Mouse (Mus musculus) hindbrain, embryonic 13.5 days (tissue): ENCODE data around the gene Egln2. TPM values are rescaled to one million over a fixed set of nuclear protein-coding genes. Genes with fewer than 3 reads are reported as not detected.

Source experiments
- ATAC-seq: fragments of 200-750 bp; cut with Nextera tagmentation; 2 replicates; pipeline ENCODE4 v1.8.0; 2017; ENCODE audit warnings: moderate TSS enrichment; ENCODE audit not compliant: low FRiP score
- H3K27ac ChIP-seq: fragments of 300-500 bp; sonication (generic); 2 replicates; pipeline ENCODE4 v1.5.1; 2015; ENCODE audit warnings: inconsistent platforms, mild to moderate bottlenecking, moderate library complexity
- H3K27me3 ChIP-seq: fragments of 300-500 bp; sonication (generic); 2 replicates; pipeline ENCODE4 v1.6.1; 2015; ENCODE audit warnings: mild to moderate bottlenecking, inconsistent platforms
- H3K36me3 ChIP-seq: fragments of 300-500 bp; sonication (generic); 2 replicates; pipeline ENCODE4 v1.6.1; 2015; ENCODE audit warnings: mild to moderate bottlenecking, inconsistent platforms
- H3K4me1 ChIP-seq: fragments of 300-500 bp; sonication (generic); replicated peaks from 2 replicates; pipeline ENCODE4 v1.6.1; 2015; ENCODE audit warnings: inconsistent platforms
- H3K4me2 ChIP-seq: fragments of 300-500 bp; sonication (generic); 2 replicates; pipeline ENCODE4 v1.6.1; 2015; ENCODE audit warnings: inconsistent platforms, mild to moderate bottlenecking, moderate library complexity
- H3K4me3 ChIP-seq: fragments of 300-500 bp; sonication (generic); 2 replicates; pipeline ENCODE4 v1.5.1; 2015; ENCODE audit warnings: mild to moderate bottlenecking, inconsistent platforms
- H3K9ac ChIP-seq: fragments of 300-500 bp; sonication (generic); 2 replicates; pipeline ENCODE4 v1.6.1; 2015; ENCODE audit warnings: mild to moderate bottlenecking, inconsistent platforms
- H3K9me3 ChIP-seq: fragments of 300-500 bp; sonication (generic); 2 replicates; pipeline ENCODE4 v1.6.1; 2016; ENCODE audit warnings: inconsistent platforms
- WGBS: fragments of 180-500 bp; shearing (Covaris S2); methylation state at CpG from one replicate; pipeline ENCODE4 v1.1.7; 2015; 5-methylcytosine and 5-hydroxymethylcytosine counted together
- polyA plus RNA-seq: library from polyadenylated mRNA; unstranded; fragments of >200 nt; fragmentation: Nextera tagmentation; extraction: Ambion mirVana; gene quantifications from 2 replicates; pipeline ENCODE4 v1.2.1, GENCODE M21; 2015

Egln2 gene
- polyA plus RNA-seq, 1 experiment from 2014 or later: 89.9 TPM

DNA sequence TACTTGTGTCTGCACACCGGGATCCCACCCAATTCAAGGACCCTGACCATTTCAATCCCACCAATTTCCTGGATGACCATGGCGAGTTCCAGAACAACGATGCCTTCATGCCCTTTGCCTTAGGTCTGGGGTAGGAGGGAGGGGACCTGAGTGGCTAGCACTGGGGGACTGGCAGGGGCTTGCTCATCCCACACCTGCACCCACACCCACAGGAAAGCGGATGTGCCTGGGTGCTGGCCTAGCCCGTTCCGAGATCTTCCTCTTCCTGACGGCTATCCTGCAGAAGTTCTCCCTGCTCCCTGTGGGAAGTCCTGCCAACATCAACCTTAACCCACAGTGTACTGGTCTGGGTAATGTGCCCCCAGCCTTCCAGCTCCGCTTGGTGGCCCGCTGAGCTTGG lies 8.4 kb downstream of the Egln2 start:
- 96% methylated on average over 9 of the region's 9 CpGs for WGBS
- ATAC-seq: no peak
- no peaks in the 10 kb centered on the region for H3K9me3 ChIP-seq
- peaks cover 37% of the 10 kb centered on the region for H3K4me1 ChIP-seq
- no peak overlapping the region for H3K27ac ChIP-seq
- no peak overlapping the region for H3K4me3 ChIP-seq
- H3K36me3 ChIP-seq: peaks cover 49% of the 10 kb centered on the region
- no peaks in the 10 kb centered on the region for H3K27me3 ChIP-seq
- H3K9ac ChIP-seq: no peak overlapping the region
- no peak overlapping the region for H3K4me2 ChIP-seq

GRCm38 (mm10) chr7:27156005-27156404 lies 10.6 kb downstream of the Egln2 start:
- Histone ChIP-seq H3K4me1 (peaks cover 16% of the 10 kb centered on the region), H3K36me3 (peaks cover 31% of the 10 kb centered on the region), H3K9me3 (no peaks in the 10 kb centered on the region), H3K4me2 (no peak overlapping the region), H3K27me3 (no peaks in the 10 kb centered on the region), H3K27ac (no peak overlapping the region), H3K9ac (no peak overlapping the region), H3K4me3 (no peak overlapping the region)
- no peak for ATAC-seq
- 84% methylated on average over 13 of the region's 13 CpGs for WGBS

DNA sequence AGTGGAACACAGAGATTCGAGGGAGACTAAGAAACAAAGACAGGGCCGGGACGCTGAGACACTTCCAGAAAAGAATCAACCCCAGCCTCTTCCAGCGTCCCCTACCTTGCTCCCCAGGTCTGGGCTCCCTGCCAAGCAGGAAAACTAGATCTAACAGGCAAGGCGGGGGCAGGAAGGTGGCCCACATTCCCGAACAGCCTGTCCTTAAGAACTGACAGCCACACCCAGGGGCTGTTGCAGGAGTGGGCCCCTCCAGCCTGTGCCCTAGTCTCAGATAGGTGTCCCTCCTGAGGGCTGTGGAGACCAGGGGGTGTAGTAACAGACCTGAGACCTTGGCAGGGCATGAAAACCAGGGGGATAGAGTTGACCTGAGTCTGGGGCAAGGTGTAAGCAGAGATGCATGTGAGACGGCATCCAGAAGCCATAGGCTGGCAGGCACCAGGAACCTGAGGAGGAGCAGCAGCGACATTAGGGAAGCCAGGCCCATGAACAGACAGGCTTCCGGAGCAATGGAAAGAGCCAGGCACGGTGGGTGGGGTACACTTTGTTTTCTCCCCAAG lies 13.3 kb downstream of the Egln2 start, which contains the start of gene Cyp2t4:
Cyp2t4 (plus strand) TSS at position 510 of the 560 bp plus-strand sequence.
- WGBS: 81% methylated on average over 10 of the region's 10 CpGs
- Histone ChIP-seq H3K9me3 (no peaks in the 10 kb centered on the region), H3K4me1 (no peaks in the 10 kb centered on the region), H3K27ac (no peak within 1 kb of the TSS), H3K4me2 (no peak within 1 kb of the TSS), H3K9ac (no peak within 1 kb of the TSS), H3K4me3 (no peak within 1 kb of the TSS), H3K27me3 (no peaks in the 10 kb centered on the region), H3K36me3 (peaks cover 13% of the 10 kb centered on the region)
- no peak for ATAC-seq

DNA sequence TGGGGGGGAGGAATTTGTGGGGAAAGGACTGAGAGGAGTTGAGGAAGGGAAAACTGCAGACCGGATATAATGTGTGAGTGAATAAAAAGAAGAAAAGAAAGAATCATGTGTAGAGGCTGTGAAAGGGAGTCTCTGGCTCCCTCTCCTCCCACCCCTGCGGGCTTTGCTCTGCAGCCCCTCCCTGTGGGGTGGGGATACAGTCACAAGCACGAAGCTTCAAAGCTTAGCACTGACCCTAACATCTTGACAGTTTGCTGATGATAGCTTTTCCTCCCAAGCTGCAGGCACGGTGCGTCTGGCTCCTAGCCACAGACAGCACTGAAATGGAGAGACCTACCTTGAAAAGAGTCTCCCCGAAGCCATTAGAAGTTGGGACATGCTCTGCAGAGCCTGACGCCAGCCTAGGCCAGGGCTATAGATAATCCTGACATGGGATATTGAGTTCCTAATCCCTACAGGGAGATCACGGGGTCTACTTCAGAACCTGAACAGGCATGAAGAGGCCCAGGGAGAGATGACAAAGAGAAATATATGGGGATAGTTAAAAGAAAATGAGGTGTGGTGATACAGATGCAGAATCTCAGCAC lies 30.1 kb downstream of the Egln2 start:
- Histone ChIP-seq H3K4me1 (no peaks in the 10 kb centered on the region), H3K27ac (no peak overlapping the region), H3K4me3 (no peak overlapping the region), H3K27me3 (no peaks in the 10 kb centered on the region), H3K4me2 (no peak overlapping the region), H3K9ac (no peak overlapping the region), H3K9me3 (0 out of 2 replicates have a peak, but pooled peaks cover 8% of the 10 kb centered on the region), H3K36me3 (no peaks in the 10 kb centered on the region)
- 72% methylated on average over 8 of the region's 8 CpGs for WGBS
- no peak for ATAC-seq

- H3K4me1 ChIP-seq: no peaks in the 10 kb centered on the region
- 85% methylated on average over 4 of the region's 4 CpGs for WGBS
- no peak overlapping the region for H3K4me3 ChIP-seq
These were observed 32.8 kb downstream of the Egln2 start for GRCm38 (mm10) chr7:27133757-27134156.

GRCm38 (mm10) chr7:27133156-27133555 lies 33.4 kb downstream of the Egln2 start:
- 69% methylated on average over 12 of the region's 12 CpGs for WGBS
- no peak for ATAC-seq

More at GRCm38 (mm10) chr7:27133757-27134156, 32.8 kb downstream of the Egln2 start:
- Histone ChIP-seq H3K9ac (no peak overlapping the region), H3K27me3 (no peaks in the 10 kb centered on the region), H3K36me3 (no peaks in the 10 kb centered on the region), H3K9me3 (no peaks in the 10 kb centered on the region), H3K27ac (no peak overlapping the region), H3K4me2 (no peak overlapping the region)
- no peak for ATAC-seq

DNA sequence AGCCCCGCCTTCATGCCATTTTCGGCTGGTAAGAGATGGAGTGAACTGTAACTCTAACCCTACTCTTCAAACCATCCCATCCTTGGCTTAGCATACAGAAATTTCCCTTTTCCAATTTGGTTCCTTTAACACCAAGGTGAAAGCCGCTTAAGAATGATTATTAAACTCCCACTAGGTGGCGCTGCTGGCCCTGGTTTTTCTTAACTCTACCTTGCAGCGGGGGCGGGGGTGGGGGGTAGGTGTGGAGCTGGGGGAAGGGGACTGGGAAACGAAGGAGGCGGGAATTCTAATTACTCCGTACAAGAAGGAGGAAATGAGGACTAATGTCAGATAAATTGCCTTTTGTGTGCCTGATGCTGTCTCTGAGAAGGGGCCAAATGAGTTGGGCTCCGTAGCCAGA lies 34.0 kb downstream of the Egln2 start:
- Histone ChIP-seq H3K36me3 (no peaks in the 10 kb centered on the region), H3K4me1 (no peaks in the 10 kb centered on the region), H3K9ac (no peak overlapping the region), H3K27ac (no peak overlapping the region), H3K4me2 (no peak overlapping the region), H3K9me3 (no peaks in the 10 kb centered on the region), H3K27me3 (no peaks in the 10 kb centered on the region), H3K4me3 (no peak overlapping the region)
- ATAC-seq: no peak
- 17% methylated on average over 10 of the region's 10 CpGs for WGBS

More at GRCm38 (mm10) chr7:27133156-27133555, 33.4 kb downstream of the Egln2 start:
- Histone ChIP-seq H3K4me3 (no peak overlapping the region), H3K4me1 (no peaks in the 10 kb centered on the region), H3K4me2 (no peak overlapping the region), H3K27me3 (no peaks in the 10 kb centered on the region), H3K9me3 (no peaks in the 10 kb centered on the region), H3K36me3 (no peaks in the 10 kb centered on the region), H3K27ac (no peak overlapping the region), H3K9ac (no peak overlapping the region)

DNA sequence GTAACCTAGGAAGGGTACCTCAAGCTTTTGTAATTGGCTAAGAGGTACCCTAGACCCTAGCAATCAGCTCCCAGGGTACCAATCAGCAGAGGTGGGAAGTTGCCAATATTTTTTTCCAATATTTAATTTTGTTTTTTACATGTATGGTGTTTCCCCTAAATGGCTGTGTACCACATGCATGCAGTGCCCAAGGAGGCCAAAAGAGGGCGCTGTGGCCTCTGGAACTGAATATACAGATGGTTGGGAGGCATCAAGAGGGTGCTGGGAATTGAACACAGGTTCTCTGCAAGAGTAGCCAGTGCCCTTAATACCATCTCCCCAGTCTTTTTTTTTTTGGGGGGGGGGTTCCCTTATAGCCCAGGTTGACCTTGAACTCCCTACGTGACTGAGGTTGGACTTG lies 35.2 kb downstream of the Egln2 start:
- Histone ChIP-seq H3K4me2 (no peak overlapping the region), H3K9me3 (no peaks in the 10 kb centered on the region), H3K4me1 (no peaks in the 10 kb centered on the region), H3K9ac (no peak overlapping the region), H3K36me3 (no peaks in the 10 kb centered on the region), H3K27ac (no peak overlapping the region), H3K27me3 (no peaks in the 10 kb centered on the region), H3K4me3 (no peak overlapping the region)
- no peak for ATAC-seq
- 72% methylated on average over 2 of the region's 2 CpGs for WGBS

GRCm38 (mm10) chr7:27130521-27131370 lies 35.9 kb downstream of the Egln2 start:
- Histone ChIP-seq H3K27ac (no peak overlapping the region), H3K4me1 (no peaks in the 10 kb centered on the region), H3K9ac (no peak overlapping the region), H3K36me3 (no peaks in the 10 kb centered on the region), H3K9me3 (no peaks in the 10 kb centered on the region), H3K27me3 (no peaks in the 10 kb centered on the region), H3K4me2 (no peak overlapping the region), H3K4me3 (no peak overlapping the region)
- ATAC-seq: no peak
- WGBS: 90% methylated on average over 22 of the region's 22 CpGs

GRCm38 (mm10) chr7:27129811-27130210 lies 36.8 kb downstream of the Egln2 start:
- Histone ChIP-seq H3K27me3 (no peaks in the 10 kb centered on the region), H3K27ac (no peak overlapping the region), H3K4me3 (no peak overlapping the region), H3K4me1 (no peaks in the 10 kb centered on the region), H3K9ac (no peak overlapping the region), H3K4me2 (no peak overlapping the region), H3K9me3 (no peaks in the 10 kb centered on the region), H3K36me3 (no peaks in the 10 kb centered on the region)
- ATAC-seq: no peak
- WGBS: 92% methylated on average over 12 of the region's 12 CpGs

DNA sequence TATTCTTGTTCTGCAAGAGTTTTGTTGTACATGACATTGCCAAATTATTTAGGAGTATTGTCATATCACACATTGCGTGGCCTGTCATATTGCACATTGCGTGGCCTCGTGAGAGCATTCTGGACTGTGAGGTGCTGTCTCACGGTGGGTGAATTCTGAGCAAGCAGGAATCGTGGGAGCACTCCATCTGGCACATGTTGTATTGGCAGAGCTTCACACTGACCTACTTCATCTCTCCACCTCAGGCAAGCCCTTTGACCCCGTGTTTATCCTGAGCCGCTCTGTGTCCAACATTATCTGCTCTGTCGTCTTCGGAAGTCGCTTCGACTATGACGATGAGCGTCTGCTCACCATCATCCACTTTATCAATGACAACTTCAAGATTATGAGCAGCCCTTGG lies 37.7 kb downstream of the Egln2 start:
- Histone ChIP-seq H3K4me3 (no peak overlapping the region), H3K36me3 (no peaks in the 10 kb centered on the region), H3K27me3 (no peaks in the 10 kb centered on the region), H3K9me3 (no peaks in the 10 kb centered on the region), H3K4me1 (no peaks in the 10 kb centered on the region), H3K27ac (no peak overlapping the region), H3K4me2 (no peak overlapping the region), H3K9ac (no peak overlapping the region)
- no peak for ATAC-seq
- WGBS: 92% methylated on average over 13 of the region's 13 CpGs

DNA sequence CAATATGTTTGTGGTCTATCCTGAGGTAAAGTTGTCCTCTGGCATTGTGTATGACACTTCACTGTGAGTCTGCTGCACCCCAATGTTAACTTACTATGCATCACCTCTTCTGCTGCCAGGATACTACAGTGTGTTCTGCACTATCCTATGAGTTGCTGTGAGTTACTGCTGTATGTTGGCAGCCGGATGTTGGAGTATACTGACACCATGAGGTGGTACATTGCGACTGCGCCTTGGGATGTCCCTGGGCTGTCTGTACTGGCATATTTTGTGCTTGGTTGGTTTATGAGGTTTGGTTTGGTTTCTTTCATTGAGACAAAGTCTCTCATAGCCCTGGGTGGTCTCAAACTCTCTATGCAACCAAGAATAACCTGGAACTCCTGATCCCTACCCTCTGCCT lies 38.4 kb downstream of the Egln2 start:
- no peaks in the 10 kb centered on the region for H3K9me3 ChIP-seq
- H3K9ac ChIP-seq: no peak overlapping the region
- 59% methylated on average over 3 of the region's 3 CpGs for WGBS
- no peaks in the 10 kb centered on the region for H3K27me3 ChIP-seq
- no peaks in the 10 kb centered on the region for H3K36me3 ChIP-seq
- no peak overlapping the region for H3K4me3 ChIP-seq
- H3K27ac ChIP-seq: no peak overlapping the region
- H3K4me2 ChIP-seq: no peak overlapping the region
- ATAC-seq: peak; percentile 36; the same call in 1 of the 2 replicates
- no peaks in the 10 kb centered on the region for H3K4me1 ChIP-seq
